Mouse (Mus musculus) lung, postnatal 0 days (tissue): ENCODE measurements around the gene Wscd2. TPM values are rescaled to one million over a fixed set of nuclear protein-coding genes. Genes with fewer than 3 reads are reported as not detected.
A peak's percentile ranks its signal among the peaks of the same experiment; 100 is the strongest.

Experiments
- ATAC-seq: fragments of 200-750 bp; cut with Nextera tagmentation; 2 replicates; pipeline ENCODE4 v1.8.0; 2017; ENCODE audit warnings: moderate library complexity
- DNase-seq: peaks from one replicate; pipeline ENCODE4 v3.0.0-alpha.2; 2016; ENCODE audit warnings: low spot score
- H3K27ac ChIP-seq: fragments of 300-500 bp; sonication (generic); 2 replicates; pipeline ENCODE4 v1.5.1; 2014; ENCODE audit warnings: antibody characterized with exemption, mild to moderate bottlenecking, low read length, mixed read lengths
- H3K27me3 ChIP-seq: fragments of 300-500 bp; sonication (generic); replicated peaks from 2 replicates; pipeline ENCODE4 v1.6.1; 2014; ENCODE audit warnings: low read length, mixed read lengths; ENCODE audit not compliant: insufficient read depth
- H3K36me3 ChIP-seq: fragments of 300-500 bp; sonication (generic); 2 replicates; pipeline ENCODE4 v1.6.1; 2014; ENCODE audit warnings: low read length, mixed read lengths; ENCODE audit not compliant: insufficient read depth
- H3K4me1 ChIP-seq: fragments of 300-500 bp; sonication (generic); 2 replicates; pipeline ENCODE4 v1.6.1; 2014; ENCODE audit warnings: antibody characterized with exemption, low read depth, low read length, mixed read lengths; ENCODE audit not compliant: insufficient read depth
- H3K4me2 ChIP-seq: fragments of 300-500 bp; sonication (generic); replicated peaks from 2 replicates; pipeline ENCODE4 v1.6.1; 2014; ENCODE audit warnings: low read depth, mild to moderate bottlenecking, low read length, moderate library complexity, mixed read lengths
- H3K4me3 ChIP-seq: fragments of 300-500 bp; sonication (generic); 2 replicates; pipeline ENCODE4 v1.5.1; 2014; ENCODE audit warnings: low read depth, low read length
- H3K9ac ChIP-seq: fragments of 300-500 bp; sonication (generic); replicated peaks from 2 replicates; pipeline ENCODE4 v1.6.1; 2014; ENCODE audit warnings: low read depth, mild to moderate bottlenecking
- H3K9me3 ChIP-seq: fragments of 300-500 bp; sonication (generic); 2 replicates; pipeline ENCODE4 v1.6.1; 2016; ENCODE audit warnings: low read length, mixed read lengths
- CTCF ChIP-seq: IDR thresholded peaks from 2 replicates; pipeline ENCODE4 v1.5.1; 2016; ENCODE audit warnings: antibody characterized with exemption, mild to moderate bottlenecking
- EP300 ChIP-seq: IDR thresholded peaks from 2 replicates; pipeline ENCODE4 v1.6.1; 2016; ENCODE audit warnings: antibody characterized with exemption, mild to moderate bottlenecking, control low read depth
- WGBS: fragments of 180-500 bp; shearing (Covaris S2); extraction: QIAGEN DNeasy Blood & Tissue Kit; methylation state at CpG from one replicate; pipeline ENCODE4 v1.1.7; 2014; 5-methylcytosine and 5-hydroxymethylcytosine counted together
- polyA plus RNA-seq: library from polyadenylated mRNA; unstranded; fragments of >200 nt; fragmentation: Nextera tagmentation; extraction: Ambion mirVana; gene quantifications from 2 replicates; pipeline ENCODE4 v1.2.1, GENCODE M21; 2015

The Wscd2 gene
- polyA plus RNA-seq, 1 experiment from 2014 or later = 2.7 TPM

DNA sequence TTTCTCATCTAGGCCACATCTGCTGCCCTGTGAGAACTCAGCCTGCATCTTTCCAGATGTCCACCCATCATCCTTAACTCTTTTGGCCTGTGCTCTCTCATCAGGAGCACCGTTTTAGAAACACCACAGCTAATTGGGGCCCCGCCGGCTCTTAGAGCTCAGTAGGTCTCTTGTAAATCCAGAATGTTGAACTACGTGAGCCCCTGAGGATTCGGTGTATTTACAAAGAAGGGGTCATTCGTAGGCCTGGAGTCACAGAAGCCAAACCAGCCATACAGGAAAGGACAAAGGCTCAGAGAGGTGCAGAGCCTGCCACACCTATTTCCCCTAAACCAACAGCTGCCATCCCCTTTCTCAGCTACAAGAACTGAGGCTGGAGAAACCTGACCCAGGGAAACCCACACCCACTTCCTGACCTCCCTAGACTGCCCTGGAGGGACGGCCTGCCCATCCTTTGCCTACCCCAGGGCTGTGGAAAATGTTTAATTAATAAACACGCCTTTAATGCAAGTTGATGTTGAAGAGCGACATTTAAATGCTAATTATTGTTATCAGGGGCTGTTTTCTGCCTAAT is 106.7 kb downstream of the Wscd2 start:
- no peak for TF ChIP-seq CTCF
- no peak for TF ChIP-seq EP300
- DNase-seq = no peak
- no peaks in the 10 kb centered on the region for H3K9me3 ChIP-seq
- no peak overlapping the region for H3K4me3 ChIP-seq
- no peak overlapping the region for H3K9ac ChIP-seq
- ATAC-seq = no peak
- WGBS = 54% methylated on average over 9 of the region's 9 CpGs
- H3K27me3 ChIP-seq = no peaks in the 10 kb centered on the region
- no peak overlapping the region for H3K4me2 ChIP-seq
- H3K4me1 ChIP-seq = no peaks in the 10 kb centered on the region
- no peak overlapping the region for H3K27ac ChIP-seq
- no peaks in the 10 kb centered on the region for H3K36me3 ChIP-seq

GRCm38 (mm10) chr5:113600181-113600580 is 110.0 kb downstream of the Wscd2 start:
- H3K9me3 ChIP-seq = no peaks in the 10 kb centered on the region
- TF ChIP-seq EP300 = no peak
- TF ChIP-seq CTCF = no peak
- H3K27ac ChIP-seq = no peak overlapping the region
- H3K4me2 ChIP-seq = no peak overlapping the region
- DNase-seq = no peak
- 81% methylated on average over 3 of the region's 3 CpGs for WGBS
- H3K36me3 ChIP-seq = no peaks in the 10 kb centered on the region
- H3K9ac ChIP-seq = no peak overlapping the region
- H3K4me1 ChIP-seq = no peaks in the 10 kb centered on the region
- no peak overlapping the region for H3K4me3 ChIP-seq
- no peaks in the 10 kb centered on the region for H3K27me3 ChIP-seq
- no peak for ATAC-seq

- no peak for TF ChIP-seq EP300
- TF ChIP-seq CTCF = no peak
- H3K4me2 ChIP-seq = no peak overlapping the region
- H3K9me3 ChIP-seq = no peaks in the 10 kb centered on the region
- no peak overlapping the region for H3K9ac ChIP-seq
- no peaks in the 10 kb centered on the region for H3K4me1 ChIP-seq
- no peak overlapping the region for H3K4me3 ChIP-seq
- no peak for DNase-seq
- no peaks in the 10 kb centered on the region for H3K27me3 ChIP-seq
- H3K36me3 ChIP-seq = no peaks in the 10 kb centered on the region
- 85% methylated on average over 4 of the region's 4 CpGs for WGBS
- H3K27ac ChIP-seq = no peak overlapping the region
- no peak for ATAC-seq
Observed at GRCm38 (mm10) chr5:113600803-113601202, 110.7 kb downstream of the Wscd2 start.

DNA sequence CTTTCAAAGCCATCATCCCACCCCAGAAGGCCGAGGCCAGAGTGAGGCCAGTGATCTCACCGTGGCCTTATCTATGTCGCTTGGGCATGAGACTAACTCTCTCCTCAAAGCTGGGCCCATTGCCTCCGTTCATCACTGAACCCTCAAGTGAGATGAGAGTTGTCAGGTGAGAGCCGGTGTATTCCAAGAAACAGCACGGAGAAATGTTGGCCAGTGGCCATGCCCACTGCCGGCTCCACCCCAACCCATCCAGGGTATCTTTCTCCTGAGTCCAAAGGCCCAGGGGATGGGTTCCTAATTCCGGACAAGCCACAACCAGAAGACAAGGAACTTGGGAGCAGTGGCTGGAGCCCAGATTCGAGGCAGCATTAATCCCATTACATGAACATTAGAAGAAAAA is 113.3 kb downstream of the Wscd2 start:
- no peak overlapping the region for H3K4me2 ChIP-seq
- H3K4me3 ChIP-seq = no peak overlapping the region
- H3K27ac ChIP-seq = no peak overlapping the region
- TF ChIP-seq CTCF (no peak), EP300 (no peak)
- ATAC-seq = no peak
- H3K36me3 ChIP-seq = no peaks in the 10 kb centered on the region
- 77% methylated on average over 9 of the region's 9 CpGs for WGBS
- H3K9ac ChIP-seq = no peak overlapping the region
- no peak for DNase-seq
- no peaks in the 10 kb centered on the region for H3K4me1 ChIP-seq
- no peaks in the 10 kb centered on the region for H3K9me3 ChIP-seq
- no peaks in the 10 kb centered on the region for H3K27me3 ChIP-seq

GRCm38 (mm10) chr5:113604758-113605157 is 114.6 kb downstream of the Wscd2 start:
- H3K4me3 ChIP-seq = no peak overlapping the region
- 48% methylated on average over 4 of the region's 4 CpGs for WGBS
- TF ChIP-seq CTCF (no peak), EP300 (peak; percentile 96)
- DNase-seq = peak; percentile 91
- no peaks in the 10 kb centered on the region for H3K27me3 ChIP-seq
- no peak overlapping the region for H3K4me2 ChIP-seq
- H3K4me1 ChIP-seq = 0 out of 2 replicates have a peak, but pooled peaks cover 4% of the 10 kb centered on the region
- no peaks in the 10 kb centered on the region for H3K9me3 ChIP-seq
- H3K9ac ChIP-seq = no peak overlapping the region
- no peaks in the 10 kb centered on the region for H3K36me3 ChIP-seq
- H3K27ac ChIP-seq = no peak overlapping the region
- peak; percentile 75 for ATAC-seq

GRCm38 (mm10) chr5:113606121-113606520 is 116.0 kb downstream of the Wscd2 start:
- WGBS = 38% methylated on average over 3 of the region's 3 CpGs
- H3K4me3 ChIP-seq = no peak overlapping the region
- TF ChIP-seq EP300 (peak; percentile 55; the same call in 1 of the 2 replicates), CTCF (no peak)
- H3K27ac ChIP-seq = peak overlapping the region; percentile 83
- peak; percentile 62 for DNase-seq
- H3K9ac ChIP-seq = no peak overlapping the region
- H3K36me3 ChIP-seq = no peaks in the 10 kb centered on the region
- 0 out of 2 replicates have a peak, but pooled peaks cover 4% of the 10 kb centered on the region for H3K4me1 ChIP-seq
- no peak overlapping the region for H3K4me2 ChIP-seq
- peak; percentile 27 for ATAC-seq
- H3K9me3 ChIP-seq = no peaks in the 10 kb centered on the region
- H3K27me3 ChIP-seq = no peaks in the 10 kb centered on the region
